Mouse (Mus musculus) embryo, embryonic 11 days (tissue): Measurements from ENCODE around the gene Elp5.
A peak's percentile ranks its signal among the peaks of the same experiment; 100 is the strongest.

Source experiments
- DNase-seq: peaks from one replicate; pipeline ENCODE4 v3.0.0-alpha.2; 2015

Gene Elp5

DNA sequence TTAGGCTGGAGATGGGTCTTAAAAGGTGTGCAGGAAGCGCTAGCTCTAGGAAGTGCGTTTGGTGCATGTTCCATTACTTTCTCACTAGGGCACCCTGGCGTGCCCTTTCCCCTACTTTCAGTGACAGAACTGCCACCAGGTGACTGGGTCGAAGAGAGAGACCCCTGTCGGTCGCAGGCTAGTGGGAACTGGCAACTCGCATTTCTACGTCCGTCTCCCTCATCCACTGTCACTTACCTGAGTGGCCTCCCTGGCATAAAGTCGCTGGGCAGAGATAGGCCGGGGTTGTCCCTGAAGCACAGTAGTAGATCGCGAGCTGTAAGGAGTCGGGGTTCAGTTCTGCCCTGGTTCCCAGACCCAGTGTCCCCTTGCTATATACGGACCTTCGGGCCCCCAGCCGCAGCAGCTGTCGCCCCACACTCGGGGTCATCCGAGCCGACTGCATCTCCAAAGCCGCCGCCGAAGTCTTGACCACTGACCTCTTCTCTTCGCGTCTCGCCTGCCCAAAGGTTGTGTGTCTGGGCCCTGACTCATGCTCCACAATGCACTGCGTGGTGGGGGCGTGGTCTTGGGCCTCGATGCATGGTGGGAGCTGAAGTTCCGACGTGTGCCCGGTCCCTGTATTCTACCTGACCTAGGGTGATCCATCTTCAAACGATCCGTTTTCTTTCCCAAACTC lies 32.7 kb upstream of the Elp5 start, which contains the start of gene Acadvl:
Gene Acadvl, minus strand, starts transcription at position 532 of the 679 bp plus-strand sequence.
- peak; percentile 94 for DNase-seq

DNA sequence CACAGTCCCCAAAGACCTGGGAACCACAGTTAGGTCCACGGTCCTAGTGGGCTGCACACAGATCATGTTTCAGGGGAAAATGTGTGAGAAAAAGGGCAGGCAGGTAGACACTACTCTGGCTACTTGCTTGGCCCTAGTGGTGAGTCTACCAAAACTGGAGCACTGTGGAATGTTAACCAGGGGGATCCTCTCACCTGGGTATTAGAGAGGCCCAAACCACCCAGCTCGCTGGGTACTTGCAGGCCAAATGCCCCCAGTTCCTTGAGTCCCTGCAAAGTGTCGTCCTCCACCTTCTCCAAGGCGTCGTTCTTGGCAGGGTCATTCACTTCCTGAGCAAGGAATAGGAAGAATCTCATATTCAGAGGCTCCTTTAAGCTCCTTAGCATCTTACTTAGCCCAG lies 31.7 kb upstream of the Elp5 start:
- no peak for DNase-seq

DNA sequence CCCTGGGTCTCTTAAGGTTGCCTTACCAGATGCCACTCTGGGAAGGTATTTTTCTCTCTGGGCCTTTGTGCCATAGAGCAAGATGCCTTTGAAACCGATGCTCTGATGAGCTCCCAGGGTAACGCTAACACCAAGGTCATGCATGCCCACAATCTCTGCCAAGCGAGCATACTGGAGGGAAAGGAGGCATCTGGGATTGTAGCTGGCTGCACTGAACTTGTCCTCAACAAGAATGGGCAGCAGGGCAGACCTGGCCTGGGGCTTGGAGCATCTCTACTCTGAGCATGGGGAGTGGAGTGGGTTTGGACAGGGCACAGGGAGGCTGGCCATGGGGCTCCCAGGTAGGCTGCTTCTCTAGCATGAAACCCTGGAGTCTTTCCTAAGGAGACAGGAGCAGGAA lies 31.1 kb upstream of the Elp5 start:
- no peak for DNase-seq

DNA sequence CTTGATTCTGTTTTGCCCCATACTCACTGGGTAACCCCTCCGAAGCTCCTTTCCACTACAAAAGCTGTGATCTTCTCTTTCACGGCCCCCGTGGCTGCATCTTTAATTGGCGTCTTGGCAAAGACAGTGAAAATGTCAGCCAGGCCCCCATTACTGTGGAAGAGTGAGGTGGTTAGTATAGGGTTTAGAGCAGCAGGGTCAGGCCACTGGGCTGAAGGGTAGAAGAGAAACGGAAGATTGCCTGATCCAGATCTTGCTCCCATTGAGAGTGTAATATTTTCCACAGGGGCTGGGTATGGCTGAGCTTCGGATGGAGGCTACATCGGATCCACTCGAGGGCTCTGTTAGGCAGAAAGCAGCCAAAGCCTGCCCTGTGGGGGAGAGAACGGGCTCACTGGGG lies 30.6 kb upstream of the Elp5 start:
- no peak for DNase-seq

DNA sequence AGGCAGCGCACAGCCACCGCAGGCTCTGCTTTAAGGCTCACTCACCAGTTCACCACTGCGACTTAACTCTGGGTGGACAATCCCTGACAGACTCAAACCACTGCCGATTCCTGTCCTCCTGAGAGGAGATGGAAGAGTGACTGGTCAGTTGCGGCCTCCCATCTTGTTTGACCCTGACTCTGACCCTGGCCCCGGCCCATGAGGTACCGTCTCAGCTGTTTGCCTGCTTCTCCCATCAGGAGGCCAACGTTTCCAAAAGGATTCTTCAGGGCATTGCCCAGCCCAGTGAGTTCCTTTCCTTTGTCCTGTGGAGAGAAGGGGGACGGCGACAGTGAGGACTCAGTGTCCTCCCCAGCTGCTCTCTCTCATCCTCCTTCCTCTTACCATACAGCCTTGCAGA lies 28.6 kb upstream of the Elp5 start:
- DNase-seq: no peak

DNA sequence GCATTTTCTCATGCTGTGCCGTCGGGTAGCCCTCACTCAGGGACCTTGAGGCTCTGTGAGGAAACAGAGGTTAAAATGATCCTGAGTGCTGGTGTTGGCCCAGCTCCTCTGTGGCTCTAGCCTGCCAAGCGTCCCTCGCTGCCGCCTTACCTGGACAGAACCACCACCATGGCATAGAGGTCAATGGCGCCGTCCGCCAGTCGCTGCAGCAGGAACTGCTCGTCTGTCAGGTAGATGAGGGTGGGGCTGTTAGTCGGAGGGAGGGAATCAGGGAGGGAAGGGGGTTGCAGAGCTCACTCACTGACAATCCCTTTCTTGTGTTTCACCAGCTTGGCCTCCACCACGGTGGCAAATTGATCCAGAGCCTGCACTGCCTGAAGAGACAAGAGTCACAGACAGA lies 28.2 kb upstream of the Elp5 start:
- no peak for DNase-seq

DNA sequence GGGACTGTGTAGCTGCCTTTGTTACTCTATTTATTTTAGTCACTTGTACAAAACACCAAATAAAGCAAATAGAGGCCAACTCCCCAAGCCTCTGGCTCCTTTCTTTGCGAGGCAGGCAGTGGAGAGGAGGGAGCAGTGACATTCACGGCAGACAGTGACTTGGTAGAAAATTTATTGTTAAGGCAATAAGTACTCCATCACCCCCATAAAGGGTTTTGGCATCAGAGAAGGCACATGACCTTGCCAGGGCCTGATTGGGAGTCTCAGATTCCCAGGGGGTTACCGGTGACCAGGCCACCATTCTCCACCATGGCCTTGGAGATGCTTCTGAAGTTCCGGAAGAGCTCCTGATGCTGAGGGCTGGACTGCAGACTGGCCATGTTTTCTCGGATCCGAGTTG lies 27.7 kb upstream of the Elp5 start:
- no peak for DNase-seq

DNA sequence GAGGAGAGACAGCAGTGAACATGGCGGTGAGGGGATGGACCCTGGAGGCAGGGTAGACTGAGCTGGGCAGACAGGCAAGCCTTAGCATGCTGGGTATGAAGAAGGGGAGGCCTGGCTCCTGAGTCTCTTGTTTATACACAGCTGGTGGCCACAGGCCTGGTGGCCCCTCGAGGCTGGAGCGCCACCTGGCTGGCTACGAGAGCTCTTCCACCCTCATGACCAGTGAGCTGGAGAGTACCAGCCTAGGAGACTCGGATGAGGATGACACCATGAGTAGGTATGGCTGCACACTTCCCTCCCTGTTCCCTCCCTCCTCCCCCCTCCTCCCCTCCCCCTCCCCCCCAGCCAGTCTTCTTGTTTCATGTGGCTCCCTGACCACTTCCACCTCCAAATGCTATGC lies 23.2 kb upstream of the Elp5 start:
- DNase-seq: peak; percentile 54

DNA sequence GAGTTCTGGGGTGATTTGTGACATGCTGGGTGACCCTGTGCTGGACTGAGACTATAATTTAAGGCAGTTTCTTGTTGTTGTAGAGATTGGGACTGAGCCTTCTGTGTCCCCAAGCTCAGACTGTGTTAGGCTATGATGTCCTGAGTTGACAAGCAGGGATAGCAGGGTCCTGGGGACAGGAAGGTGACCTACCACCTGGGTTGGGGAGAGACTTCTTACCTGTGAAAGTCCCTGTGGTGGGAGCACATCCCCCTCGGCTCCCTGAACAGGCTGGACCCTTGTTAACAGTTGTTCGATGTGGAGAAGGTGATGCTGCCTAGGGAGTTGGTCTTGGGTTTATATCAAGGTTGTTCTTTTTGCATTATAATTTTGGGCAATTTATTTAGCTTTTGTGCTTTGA lies 20.2 kb upstream of the Elp5 start:
- DNase-seq: no peak

DNA sequence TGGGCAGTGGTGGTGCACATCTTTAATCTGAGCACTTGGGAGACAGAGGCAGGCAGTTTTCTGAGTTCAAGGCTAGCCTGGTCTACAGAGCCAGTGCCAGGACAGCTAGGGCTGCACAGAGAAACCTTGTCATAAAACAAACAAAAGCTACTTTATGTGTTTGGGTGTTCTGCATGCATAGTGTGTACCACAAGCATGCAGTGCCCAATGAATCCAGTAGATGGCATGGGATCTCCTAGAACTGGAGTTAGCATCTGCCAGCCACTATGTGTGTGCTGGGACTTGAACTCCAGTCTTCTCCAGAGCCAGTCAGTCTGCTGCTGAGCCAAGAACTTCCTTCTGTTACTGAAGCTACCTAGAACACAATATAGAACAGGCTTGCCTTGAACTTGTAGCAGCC lies 19.5 kb upstream of the Elp5 start:
- peak; percentile 59 for DNase-seq

DNA sequence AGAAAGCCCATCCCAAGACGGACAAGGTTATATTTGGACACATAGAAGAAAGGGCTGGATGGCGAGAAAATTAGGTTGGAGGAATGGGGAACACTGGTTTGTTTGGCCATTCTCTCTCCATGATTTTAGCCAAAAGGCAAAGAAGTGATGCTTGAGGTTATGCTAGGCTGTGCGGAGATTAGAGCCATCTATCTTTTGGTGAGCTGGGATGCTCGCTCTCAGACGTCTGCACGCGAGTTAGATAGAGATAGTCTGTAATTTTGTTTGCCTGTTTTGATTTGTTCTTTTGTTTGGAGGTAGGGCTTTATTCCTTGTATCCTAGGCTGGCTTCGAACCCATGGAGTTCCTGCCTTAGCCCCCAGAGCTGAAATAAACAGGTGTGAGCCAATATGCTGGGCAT lies 18.8 kb upstream of the Elp5 start:
- no peak for DNase-seq

DNA sequence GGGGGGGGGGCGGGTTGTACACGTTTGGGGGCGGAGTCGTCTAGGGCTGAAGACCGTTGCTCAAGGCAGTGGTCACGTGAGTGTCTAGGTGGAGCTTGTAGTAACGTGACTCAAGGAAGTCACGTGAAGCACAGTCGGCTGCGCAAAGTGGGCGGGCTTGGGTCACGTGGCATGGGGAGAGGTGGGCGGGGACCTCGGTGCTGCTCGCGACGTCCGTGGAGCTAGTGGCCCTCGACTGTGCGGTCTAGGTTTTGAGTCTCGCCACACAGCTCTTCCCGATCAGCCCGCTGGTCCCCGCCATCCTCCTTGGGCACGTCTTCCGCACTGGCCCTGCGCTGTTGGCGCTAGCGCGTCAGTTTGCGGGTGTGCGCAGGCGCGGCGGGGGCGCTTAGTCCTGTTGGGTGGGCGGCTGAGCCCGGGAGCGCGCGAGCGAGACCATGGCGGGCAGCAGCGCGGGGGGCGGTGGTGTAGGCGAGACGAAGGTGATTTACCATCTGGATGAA lies 18.1 kb upstream of the Elp5 start, which contains the start of gene Dvl2:
Gene Dvl2, plus strand, starts transcription at position 200 of the 503 bp plus-strand sequence.
- DNase-seq: peak; percentile 97

DNA sequence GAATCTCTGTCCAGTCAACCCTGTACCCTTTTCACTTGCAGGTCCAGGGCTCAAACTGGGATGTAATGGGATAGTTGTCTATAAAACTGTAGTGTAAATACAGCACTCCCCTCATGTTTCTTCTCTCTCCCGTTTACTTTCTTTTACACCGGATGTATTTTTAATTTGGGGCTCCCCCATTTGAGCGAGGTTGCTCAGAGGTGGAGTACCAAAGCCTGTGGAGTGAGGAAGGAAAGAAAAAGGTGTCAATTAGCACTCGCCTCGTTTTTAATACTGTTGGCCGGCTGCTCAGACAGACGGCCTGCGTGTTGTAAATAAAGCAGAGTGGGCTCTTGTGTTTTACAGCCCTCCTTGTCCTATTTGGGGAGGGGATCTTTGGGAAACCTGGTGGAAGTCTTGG lies 17.3 kb upstream of the Elp5 start:
- DNase-seq: no peak

DNA sequence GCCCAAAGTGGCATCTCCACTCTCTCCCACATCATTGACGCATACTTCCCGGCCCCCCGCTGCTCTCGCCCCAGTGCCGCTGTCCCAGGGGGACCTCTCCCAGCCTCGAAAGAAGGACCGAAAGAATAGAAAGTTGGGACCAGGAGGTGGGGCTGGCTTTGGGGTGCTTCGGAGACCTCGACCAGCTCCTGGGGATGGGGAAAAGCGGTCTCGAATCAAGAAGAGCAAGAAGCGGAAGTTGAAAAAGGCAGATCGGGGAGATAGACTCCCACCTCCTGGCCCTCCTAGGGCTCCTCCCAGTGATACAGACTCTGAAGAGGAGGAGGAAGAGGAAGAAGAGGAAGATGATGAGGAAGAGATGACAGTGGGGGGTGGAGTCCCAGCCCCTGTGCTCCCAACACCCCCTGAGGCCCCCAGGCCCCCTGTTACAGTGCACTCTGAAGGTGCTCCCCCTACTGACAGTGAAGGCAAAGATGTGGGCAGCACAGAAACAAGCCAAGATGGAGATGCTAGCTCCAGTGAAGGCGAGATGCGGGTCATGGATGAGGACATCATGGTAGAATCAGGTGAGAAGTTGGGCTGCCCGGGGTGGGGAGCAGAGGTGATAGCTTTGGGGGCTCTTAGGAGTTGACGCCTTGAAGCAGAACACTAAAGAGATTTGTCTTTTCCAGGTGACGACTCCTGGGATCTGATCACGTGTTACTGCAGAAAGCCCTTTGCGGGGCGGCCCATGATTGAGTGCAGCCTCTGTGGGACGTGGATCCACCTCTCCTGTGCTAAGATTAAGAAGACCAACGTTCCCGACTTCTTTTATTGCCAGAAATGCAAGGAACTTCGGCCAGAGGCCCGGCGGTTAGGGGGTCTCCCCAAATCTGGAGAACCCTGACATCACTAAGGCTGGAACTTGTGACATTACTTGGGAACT lies 16.5 kb upstream of the Elp5 start:
- DNase-seq: no peak

DNA sequence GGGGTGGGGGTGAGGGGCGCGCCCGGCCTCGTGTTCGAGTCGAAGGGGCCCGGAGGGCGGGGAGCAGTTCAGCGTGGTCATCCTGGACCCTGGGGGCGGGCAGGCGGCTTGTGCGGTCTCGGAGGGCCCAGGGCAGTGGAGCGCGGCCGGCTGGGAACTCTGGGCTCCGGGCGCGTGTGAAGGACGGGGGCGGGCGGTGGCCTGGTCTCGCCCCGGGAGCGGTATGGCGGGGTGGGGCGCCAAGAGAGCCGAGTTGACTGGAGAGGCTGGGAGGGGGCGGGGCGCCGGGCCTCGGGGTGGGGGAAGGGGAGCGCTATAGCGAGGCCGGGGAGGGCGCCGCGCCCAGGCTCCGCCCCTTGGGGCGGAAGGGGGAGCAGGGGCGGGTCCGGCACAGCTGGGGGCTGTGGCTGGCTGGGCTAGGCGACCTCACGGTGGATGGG lies 14.8 kb upstream of the Elp5 start:
- peak; percentile 93 for DNase-seq

DNA sequence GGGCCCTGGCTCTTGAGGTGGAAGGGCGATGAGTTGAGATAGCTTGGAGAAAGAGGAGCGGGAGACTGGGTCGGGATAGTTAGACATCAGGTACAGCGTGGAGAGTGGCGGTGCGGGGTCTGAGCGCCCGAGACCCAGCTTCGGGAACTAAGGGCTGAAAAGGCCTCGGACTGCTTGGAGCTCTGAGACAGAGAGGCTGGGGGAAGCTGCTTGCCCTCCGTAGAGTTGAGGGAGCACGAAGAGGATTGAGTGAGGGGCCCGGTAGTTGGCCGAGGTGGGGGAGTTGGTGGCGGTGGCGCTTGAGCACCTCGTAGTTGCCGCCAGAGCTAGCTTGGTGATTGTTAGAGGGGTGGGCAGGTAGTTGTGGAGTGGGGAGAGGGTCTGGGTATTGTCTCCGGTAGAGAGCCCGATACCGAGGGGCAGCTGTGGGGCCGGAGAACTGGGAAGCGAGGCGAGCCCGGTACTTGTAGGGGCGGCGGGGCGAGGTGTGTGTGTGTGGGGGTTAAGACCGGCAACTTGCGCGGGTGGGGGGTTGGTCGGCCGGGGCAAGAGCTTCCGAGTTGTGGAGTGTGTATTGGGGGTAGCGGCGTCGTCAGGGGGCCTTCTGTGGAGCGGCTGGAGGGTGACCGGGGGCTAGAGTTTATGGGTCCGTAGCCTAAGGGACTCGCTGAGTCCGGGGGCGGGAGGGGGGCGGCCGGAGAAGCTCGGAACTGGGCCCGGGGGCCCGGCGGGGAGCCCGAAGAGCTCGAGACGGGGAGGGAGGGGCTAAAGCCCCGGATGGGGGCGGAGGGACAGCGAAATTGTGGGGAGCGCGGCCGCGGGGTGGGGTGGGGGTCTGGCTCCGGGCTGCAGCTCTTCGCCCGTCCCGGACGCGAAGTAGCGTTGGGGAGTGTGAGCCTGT lies 14.1 kb upstream of the Elp5 start:
- DNase-seq: peak; percentile 71

DNA sequence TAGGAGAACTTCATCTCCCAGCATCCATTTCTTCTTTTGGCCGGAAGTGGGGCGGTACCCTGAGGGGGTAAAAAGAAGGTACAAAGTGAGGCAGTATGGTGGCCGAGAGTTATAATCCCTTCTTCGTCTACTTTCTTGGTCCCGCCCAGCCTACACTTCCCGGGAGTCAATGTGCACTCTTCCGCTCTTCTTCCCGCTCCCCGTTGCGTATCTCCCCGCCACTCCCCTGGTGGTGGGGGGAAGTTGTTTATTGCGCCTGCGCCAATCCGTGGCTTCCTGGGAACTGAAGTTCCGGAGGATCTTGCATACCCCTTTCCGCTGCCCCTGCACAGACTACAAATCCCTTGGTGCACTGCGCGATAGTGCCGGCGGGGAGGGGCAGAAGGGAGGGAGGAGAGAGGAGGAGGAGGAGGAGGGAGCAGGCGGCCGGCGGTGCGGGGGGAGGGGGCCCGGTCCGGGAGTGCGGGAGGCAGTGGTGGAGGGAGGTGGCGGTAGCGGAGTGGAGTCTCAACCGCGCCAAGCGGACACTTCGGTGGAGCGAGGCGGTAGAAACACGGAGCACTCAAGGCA lies 13.2 kb upstream of the Elp5 start, which contains the start of gene Phf23:
Gene Phf23, plus strand, starts transcription at position 387 of the 570 bp plus-strand sequence.
- DNase-seq: peak; percentile 98

DNA sequence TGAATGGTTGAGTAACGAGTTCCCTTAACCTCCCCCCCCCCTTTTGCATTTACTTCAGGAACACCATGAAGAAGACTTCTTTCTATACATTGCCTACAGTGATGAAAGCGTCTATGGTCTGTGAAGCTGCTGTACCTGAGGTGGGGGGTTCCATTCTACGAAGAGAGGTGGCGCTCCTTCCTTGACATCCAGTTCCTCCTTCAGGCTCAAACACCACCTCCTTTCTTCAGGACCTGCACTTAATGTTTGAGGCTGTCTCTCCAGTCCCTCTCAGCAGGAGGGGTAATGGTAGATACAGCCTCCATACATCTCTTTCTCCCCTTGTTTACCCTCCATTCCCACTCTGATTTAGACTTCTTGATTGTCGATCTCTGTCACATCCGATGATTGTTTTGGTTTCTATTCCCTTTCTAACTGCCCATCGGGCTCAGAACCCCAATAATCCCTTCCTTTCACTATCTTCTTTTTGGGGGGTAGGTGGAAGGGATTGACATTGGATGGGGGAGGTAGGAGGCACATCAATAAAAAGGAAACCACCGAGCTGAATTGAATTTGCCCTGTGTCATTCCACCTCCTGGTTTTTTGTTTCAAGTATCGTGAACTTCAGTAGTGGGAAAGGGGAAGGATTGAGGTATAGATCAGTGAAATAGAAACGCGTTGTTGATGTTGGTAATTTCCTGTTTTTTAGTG lies 12.2 kb upstream of the Elp5 start:
- no peak for DNase-seq

DNA sequence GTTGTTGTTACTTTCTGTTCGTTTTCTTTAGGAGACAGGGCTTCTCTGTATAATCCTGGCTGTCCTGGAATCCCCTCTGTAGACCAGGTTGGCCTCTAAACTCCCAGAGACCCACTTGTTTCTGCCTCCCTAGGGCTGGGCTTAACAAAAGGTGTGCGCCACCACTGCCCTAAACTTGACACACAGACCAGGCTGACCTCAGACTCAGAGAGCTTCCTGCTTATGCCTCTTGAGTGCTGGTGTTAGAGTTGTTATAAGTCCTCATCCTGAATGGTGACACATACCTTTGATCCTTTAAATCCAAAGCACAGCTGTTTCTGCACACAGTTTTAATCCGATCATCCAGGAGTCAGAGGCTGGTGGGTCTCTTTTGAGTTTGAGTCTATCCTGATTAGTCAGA lies 10.6 kb upstream of the Elp5 start:
- DNase-seq: no peak

DNA sequence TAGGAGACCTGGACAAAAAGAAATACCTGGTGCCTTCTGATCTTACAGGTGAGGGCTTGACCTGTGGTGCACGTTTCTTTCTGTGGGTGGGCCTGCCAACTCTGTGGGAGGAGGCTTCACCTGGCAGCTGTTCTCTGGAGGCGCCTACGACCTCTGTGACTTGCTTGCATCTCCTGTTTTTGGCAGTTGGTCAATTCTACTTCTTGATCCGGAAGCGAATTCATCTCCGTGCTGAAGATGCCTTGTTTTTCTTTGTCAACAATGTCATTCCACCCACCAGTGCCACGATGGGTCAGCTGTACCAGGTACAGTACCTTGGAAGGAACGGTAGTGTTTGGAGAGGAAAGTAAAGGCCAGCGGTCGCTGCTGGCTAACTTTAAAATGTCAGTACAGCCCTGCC lies 10.1 kb upstream of the Elp5 start:
- DNase-seq: no peak

DNA sequence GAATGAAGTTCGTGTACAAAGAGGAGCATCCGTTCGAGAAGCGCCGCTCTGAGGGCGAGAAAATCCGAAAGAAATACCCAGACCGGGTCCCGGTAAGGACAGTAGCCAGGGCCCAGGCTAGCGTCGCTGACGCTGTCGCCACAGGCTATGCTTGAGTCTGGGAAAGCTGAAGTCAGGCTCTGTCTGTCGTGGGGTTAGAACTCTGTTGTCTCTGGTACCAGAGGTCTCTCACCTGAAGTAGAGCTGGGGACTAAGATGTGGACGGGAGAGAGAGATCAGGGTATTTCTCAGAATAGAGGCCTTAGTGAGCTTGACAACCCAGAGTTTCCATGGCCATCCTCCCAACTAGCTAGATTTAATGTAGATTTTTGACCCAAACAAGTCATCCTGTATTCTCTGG lies 9.4 kb upstream of the Elp5 start:
- DNase-seq: no peak
